Mouse (Mus musculus) splenic B cell, adult 2 months (primary cell): ENCODE results near the gene Nxf1.

Source experiments
- DNase-seq: peaks from one replicate; pipeline ENCODE4 v3.0.0-alpha.2; 2011; ENCODE audit warnings: low read depth, low spot score
- H3K27me3 ChIP-seq: 2 replicates; pipeline ENCODE4 v1.6.1; 2012; ENCODE audit warnings: mild to moderate bottlenecking, low read length, moderate library complexity, mixed read lengths; ENCODE audit not compliant: control insufficient read depth, poor library complexity, insufficient read depth, severe bottlenecking
- H3K36me3 ChIP-seq: 2 replicates; pipeline ENCODE4 v1.6.1; 2012; ENCODE audit warnings: mild to moderate bottlenecking, low read length, moderate library complexity, mixed read lengths; ENCODE audit not compliant: control insufficient read depth, poor library complexity, insufficient read depth, severe bottlenecking

Gene Nxf1

DNA sequence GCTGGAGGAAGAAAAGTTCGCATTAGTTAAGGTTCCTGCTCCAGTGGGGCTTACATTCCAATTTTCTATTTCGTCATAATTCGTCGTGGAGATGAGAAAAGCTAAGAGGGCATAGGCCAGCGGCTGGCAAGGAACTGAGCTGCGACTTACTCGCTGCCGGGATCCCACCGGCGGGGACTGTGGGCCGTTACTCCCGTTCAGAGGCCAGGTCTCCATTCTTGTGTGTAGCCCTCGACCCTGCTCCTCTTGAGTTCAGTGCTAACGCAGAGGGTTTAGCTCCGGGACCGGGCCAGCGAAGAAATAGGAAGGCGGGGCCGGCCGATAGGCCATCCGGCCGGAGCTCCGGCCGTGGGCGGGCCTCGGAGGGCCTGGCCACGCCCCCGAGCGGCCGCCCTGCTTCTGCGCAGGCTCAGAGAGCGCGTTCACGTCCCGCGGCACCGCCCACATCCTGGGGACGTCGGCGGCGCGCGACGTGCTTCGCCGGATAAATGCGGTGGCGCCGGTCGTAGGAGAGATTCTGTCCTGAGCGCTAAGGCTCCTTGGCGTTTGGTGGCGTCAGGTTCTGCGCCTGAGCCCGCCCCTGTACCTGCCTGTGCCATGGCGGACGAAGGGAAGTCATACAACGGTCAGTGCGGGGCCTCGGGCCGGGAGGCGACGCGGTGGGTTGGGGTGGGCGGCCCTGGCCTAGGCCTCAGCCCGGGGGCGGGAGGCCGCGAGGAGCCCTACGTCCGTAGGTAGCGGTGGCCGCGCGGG, at the start of gene Nxf1:
Nxf1 (plus strand) TSS at position 439 of the 753 bp plus-strand sequence.
- H3K36me3 ChIP-seq: peaks cover 1% of the 10 kb centered on the region; the same call in 1 of the 2 replicates
- no peaks in the 10 kb centered on the region for H3K27me3 ChIP-seq
- peak; percentile 97 for DNase-seq

DNA sequence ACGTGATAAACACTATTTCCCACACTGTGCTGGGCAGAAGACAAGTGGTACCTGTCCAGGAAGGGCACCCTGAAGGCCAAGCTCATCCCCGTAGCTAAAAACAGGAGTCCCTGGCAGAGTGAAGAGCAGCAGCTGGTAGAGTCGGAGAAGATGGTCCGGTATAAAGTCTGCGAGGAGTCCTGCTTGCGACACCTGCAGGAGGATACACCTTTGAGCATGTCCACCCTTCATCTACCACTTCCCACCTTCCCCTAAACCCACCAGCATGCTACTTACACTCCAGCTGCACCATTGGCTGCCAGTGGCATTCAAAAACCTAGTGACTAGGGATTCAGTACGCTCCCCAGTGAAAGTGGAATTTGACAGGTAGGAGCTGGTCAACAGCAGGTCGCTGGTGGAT, 47.9 kb upstream of the Nxf1 start:
- no peaks in the 10 kb centered on the region for H3K27me3 ChIP-seq
- peaks cover 31% of the 10 kb centered on the region for H3K36me3 ChIP-seq
- no peak for DNase-seq

DNA sequence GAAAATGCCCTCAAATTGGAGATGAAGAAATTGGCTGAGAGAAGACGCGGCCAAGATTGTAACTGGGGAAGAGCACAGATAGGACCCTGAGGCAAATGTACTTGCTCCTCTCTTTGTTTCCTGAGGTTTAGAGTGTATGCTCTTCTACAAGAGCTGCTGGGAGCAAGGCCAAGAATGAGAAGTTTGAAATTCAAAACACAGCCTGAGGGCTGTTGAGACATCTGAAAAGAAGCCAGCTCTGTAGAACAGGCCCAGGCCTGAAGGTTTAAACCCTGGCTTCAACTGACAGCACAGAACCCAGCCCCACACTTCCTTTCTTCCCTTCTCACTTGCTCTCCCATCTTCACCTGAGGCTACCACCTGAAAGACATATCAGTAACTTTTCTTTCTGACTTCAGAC, 46.8 kb upstream of the Nxf1 start:
- no peak for DNase-seq
- Histone ChIP-seq H3K27me3 (no peaks in the 10 kb centered on the region), H3K36me3 (peaks cover 31% of the 10 kb centered on the region)

DNA sequence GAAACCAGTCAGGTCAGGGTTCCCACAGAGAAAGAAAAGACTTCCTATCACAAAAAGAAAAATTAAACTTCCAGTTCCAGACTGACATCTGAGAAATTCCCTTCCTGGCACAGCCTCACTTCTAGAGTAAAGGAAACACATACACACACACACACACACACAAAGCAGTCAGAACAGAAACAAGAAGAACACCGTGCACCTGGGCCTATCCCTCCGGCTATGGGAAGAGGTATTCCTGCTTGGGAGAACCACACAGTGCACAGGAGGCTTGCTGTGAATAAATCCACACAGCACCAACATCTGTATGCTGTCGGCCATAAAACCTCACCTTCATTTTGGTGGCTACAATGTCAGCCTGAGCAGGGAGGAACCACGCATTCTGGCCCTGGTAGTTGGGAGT, 45.4 kb upstream of the Nxf1 start:
- Histone ChIP-seq H3K36me3 (peaks cover 30% of the 10 kb centered on the region), H3K27me3 (no peaks in the 10 kb centered on the region)
- DNase-seq: no peak

DNA sequence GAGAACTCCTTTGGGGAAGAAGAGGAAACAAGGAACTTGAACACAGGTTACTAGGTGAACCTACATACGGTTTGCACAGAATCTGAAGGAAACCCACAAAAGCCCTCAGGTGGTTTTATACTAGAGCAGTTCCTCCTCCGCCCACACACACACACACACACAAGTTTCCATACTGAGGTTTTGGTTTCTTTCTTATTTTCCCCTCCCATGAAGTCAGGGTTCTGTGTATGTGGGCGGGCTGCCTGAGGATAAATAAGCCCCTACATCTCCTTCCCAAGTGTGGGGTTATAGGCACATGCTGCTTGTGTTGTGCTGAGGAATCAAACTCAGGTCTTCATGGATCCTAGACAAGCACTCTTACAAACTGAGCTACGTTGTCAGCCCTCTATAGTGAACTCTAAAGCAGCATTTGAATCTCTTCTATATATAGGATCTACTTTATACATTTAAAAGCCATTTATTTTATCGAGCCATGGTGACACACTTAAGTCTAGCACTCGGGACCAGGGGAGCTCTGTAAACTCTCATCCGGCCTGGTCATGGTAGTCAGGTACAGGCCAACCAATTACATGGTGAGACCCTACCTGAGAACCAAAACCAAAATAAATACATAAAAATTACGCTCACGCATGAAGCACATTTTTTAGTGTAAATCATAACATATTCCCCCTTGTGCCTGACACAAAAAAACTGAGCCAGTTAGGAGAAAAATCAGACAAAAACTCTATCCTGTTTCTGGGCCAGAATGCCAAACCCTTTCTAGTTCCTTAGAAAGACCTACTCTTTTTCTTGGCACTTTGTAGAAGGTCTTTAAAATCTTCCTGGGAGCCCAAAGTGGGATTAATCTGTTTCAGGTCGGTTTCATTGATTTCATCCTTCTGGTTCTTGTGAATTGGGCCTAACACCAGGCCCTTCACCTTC, 44.7 kb upstream of the Nxf1 start:
- peak; percentile 88 for DNase-seq
- Histone ChIP-seq H3K27me3 (no peaks in the 10 kb centered on the region), H3K36me3 (peaks cover 26% of the 10 kb centered on the region)

DNA sequence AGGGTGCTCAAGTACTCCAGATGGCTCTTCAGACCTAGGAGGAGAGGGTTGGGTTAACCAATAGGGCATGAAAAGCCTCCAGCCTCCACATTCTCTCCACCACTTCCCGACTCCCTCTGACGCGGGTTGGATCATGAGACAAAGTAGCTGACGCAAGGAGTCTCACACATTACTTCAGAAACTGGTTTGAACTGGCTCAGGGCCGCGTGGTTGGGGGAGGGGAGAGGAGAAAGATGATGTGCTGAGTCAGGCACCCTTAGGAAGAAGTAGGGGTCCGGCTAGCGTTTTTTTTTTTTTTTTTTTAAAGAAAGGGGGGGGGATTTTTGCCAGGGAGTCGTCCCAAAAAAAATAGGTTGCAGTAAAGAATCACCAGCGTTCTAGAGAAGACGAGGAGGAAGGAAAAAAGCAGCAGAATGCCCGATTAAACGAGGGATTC, 44.0 kb upstream of the Nxf1 start:
- Histone ChIP-seq H3K36me3 (peaks cover 20% of the 10 kb centered on the region), H3K27me3 (no peaks in the 10 kb centered on the region)
- DNase-seq: peak; percentile 86

DNA sequence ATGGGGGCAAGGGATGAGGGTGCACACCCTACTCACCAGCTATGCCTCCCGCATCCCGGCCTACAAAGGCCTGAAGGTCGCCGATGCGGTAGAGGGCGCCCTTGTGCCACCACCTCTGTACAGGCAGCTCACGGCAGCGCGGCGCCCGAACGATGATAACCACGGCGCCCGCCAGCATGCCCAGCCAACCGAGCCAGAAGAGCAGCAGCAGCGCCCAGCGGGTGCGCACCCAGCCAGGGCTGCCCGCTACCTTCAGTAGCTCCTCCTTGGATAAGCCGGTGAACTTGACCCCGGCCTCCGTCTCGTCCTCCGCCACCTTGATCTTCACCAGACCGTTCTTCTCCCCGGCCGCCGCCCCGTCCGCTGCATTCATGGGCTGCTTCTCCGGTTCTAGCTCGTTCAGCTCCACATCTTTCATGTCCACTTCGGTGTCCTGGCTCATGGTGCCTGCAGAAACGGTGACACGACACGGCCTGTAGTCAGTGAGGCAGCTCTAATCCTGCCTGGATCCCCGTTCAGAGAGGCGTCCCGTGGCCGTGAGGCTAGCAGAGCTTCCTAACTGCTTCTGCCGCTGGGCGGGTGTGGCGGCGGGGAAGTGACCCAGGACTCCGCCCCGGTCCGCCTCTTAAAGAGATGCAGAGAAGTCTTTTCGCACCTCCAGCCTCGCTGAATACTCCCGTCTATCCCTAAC, 43.4 kb upstream of the Nxf1 start:
- no peaks in the 10 kb centered on the region for H3K27me3 ChIP-seq
- peak; percentile 94 for DNase-seq
- H3K36me3 ChIP-seq: peaks cover 16% of the 10 kb centered on the region

DNA sequence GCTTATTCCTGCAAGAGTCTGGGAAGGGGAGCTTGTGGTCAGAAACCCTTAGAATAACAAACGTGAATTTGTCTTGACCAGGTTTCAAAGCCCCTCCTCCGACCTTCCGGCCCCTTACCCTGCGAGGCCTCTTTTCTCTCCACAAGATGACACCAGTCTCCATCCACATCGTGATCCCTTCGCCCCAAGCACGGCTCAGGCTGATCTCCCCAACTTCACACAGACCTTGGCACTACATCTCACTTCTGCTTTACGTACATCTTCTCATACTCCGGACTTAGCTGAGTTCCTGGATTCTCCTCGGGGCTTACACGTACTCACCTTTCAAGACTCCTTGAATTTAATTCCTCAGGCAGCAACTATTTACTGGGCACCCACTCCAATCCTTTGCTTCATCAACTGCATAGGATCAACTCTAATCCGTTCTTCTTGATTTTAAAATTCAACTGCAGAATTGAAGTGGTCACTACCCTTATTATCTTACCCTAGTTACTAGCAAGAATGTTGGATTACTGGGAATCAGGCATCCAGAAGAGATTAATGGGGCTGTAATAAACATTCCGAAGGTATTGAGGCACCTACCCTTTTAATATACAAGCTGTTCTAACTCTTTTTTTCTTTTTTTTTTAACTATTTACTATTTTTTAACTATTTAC, 42.7 kb upstream of the Nxf1 start:
- Histone ChIP-seq H3K27me3 (no peaks in the 10 kb centered on the region), H3K36me3 (peaks cover 10% of the 10 kb centered on the region)
- peak; percentile 51 for DNase-seq

DNA sequence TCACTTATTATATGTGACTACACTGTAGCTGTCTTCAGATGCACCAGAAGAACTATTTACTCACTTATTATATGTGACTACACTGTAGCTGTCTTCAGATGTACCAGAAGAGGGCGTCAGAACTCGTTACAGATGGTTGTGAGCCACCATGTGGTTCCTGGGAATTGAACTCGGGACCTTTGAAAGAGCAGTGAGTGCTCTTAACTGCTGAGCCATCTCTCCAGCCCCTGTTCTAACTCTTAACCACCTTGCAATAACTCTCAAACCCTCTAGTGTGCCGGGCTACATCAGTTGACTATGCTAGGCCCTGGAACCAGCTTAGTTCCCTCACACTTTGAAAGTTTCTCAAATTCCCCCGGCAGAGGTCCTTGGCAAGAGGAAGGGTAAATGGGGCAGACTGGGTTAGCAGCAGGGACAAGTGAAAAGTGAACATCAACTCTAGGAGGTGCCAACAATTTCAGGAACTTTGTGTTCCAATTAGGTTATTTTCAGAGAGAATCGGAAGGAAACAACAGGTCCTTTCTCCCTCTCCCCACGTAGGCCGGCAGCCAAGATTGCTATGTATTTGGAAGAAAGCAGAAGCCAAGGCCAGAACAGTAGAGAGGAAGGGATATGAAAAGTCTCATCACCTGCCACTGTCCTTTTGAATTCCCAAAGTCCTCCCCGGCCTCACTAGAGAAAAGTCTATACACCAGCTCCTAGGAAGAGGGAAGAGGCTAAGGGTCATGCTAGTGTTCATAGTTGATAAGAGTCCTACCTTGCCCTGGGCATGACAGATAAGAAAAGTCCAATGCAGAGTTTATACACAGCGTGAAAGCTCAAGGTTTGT, 42.0 kb upstream of the Nxf1 start:
- Histone ChIP-seq H3K36me3 (peaks cover 2% of the 10 kb centered on the region), H3K27me3 (no peaks in the 10 kb centered on the region)
- DNase-seq: no peak

DNA sequence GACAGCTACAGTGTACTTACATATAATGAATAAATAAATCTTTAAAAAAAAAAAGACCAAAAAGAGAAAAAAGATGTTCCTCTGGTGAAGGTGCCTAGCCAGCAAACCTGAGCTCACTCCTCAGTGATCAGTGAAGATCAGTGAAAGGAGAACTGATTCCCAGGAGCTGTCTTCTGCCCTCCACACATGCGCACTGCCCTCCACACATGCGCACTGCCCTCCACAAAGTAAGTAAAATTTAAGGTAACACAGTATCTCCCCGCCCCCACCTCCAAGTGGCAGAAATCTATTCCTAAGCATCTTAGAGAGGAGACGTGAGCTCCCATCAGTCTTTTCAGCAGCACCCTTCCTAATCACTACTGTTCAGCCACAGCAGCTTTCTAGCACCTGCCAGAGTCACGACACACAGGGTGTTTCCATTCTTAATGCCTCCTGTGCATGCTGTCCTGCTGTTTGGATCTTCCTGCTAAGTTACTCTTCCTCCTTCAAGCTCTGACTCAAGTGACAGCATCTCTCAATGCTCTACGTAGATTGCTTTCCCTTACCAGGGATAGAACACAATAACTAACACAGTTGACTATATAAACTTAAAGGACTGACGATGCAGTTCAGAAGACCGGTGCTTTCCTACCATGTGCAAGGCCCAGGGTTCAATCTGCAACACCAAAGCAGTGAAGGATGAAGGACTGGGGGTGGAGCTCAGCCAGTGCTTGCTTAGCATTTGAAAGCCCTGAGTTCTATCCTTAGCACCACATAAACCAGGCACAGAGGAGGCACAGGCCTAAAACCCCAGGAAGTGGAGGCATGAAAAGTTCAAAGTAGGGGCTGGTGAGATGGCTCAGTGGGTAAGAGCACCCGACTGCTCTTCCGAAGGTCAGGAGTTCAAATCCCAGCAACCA, 40.8 kb upstream of the Nxf1 start:
- no peaks in the 10 kb centered on the region for H3K36me3 ChIP-seq
- no peaks in the 10 kb centered on the region for H3K27me3 ChIP-seq
- no peak for DNase-seq

DNA sequence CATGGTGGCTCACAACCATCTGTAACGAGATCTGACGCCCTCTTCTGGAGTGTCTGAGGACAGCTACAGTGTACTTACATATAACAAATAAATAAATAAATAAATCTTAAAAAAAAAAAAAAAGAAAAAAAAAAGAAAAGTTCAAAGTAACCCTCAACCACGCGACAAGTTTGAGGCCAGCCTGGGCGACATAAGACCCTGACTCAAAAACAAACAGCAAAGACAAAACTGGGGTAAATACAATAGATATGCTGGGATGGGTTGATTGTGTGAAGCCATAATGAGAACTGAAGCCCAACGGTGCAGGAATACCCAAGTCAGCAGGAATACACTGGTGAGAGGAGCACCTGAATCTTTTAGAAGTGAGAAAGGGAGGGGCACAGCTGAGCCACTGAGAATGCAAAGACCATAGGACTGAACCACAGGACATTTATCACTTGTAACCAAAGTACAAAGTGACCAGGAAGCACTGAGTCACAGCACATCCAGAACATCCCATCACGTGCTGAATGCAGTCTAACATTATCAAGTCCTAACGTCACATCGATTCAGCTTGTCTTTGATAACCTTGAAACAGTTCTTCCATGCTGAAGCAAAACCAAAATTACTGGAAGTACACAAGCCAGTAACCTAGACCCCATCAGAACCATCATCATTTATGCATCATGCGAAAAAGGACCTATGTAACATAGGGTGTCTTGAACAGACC, 40.0 kb upstream of the Nxf1 start:
- Histone ChIP-seq H3K36me3 (no peaks in the 10 kb centered on the region), H3K27me3 (no peaks in the 10 kb centered on the region)
- no peak for DNase-seq

DNA sequence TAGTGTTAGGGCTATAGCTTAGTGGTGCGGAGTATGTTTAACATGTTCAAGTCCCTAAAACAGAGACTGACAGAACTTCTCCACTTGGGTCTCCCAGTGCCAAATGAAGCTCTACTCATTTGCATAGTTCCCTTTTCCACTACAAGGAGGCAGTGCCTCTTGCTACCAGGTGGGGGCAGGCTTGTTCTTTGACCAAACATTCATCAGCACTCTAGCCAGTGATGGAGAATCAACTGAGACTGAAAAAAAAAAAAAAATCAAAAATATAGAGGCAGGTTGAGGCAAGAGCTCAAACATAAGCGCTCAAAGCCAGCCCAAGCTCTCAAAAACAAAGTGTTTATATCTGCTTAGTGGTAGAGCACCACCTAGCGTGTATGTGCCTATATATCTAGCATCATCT, 38.5 kb upstream of the Nxf1 start:
- no peaks in the 10 kb centered on the region for H3K27me3 ChIP-seq
- no peaks in the 10 kb centered on the region for H3K36me3 ChIP-seq
- DNase-seq: peak; percentile 91
